Comparison of ENCODE assay signal across 18 mouse cellular contexts in genomic region chr14:98449568-98449967, GRCm38 (mm10).
"Had no signal": no experiment of that assay in that cellular context is flagged by ENCODE, and none has a peak within 500 bp of the region (broad histone marks: within the 10 kb centered on the region; RNA-seq: fewer than 3 reads in every experiment).

No protein-coding gene starts in this region.

- H3K4me1 ChIP-seq: midbrain, embryonic 10.5 days; midbrain, embryonic 12.5 days; neural tube, embryonic 13.5 days; neural tube, embryonic 15.5 days had no signal

- H3K27me3 ChIP-seq: midbrain, embryonic 12.5 days; neural tube, embryonic 13.5 days; neural tube, embryonic 15.5 days had no signal

- H3K4me2 ChIP-seq: lung, embryonic 14.5 days; midbrain, embryonic 12.5 days; neural tube, embryonic 13.5 days; neural tube, embryonic 15.5 days had no signal

- H3K9me3 ChIP-seq: midbrain, embryonic 10.5 days; midbrain, embryonic 12.5 days; neural tube, embryonic 13.5 days; neural tube, embryonic 15.5 days had no signal

- H3K36me3 ChIP-seq: midbrain, embryonic 10.5 days; midbrain, embryonic 12.5 days; neural tube, embryonic 13.5 days; neural tube, embryonic 15.5 days had no signal

- H3K27ac ChIP-seq: midbrain, embryonic 10.5 days; midbrain, embryonic 12.5 days; neural tube, embryonic 13.5 days; neural tube, embryonic 15.5 days had no signal

- ATAC-seq: midbrain, embryonic 16.5 days had no signal

- H3K4me3 ChIP-seq: midbrain, embryonic 10.5 days; midbrain, embryonic 12.5 days; myocyte; neural tube, embryonic 13.5 days; neural tube, embryonic 15.5 days had no signal

- H3K9ac ChIP-seq: lung, embryonic 14.5 days; midbrain, embryonic 12.5 days; neural tube, embryonic 13.5 days; neural tube, embryonic 15.5 days had no signal

- DNase-seq: lung, embryonic 14.5 days; lung, postnatal 10 days; lung, postnatal 4 days; midbrain, embryonic 14.5 days; retina, postnatal 1 day; right cerebral cortex, adult 18-20 months; right cerebral cortex, postnatal 25 days; right cerebral cortex, postnatal 4 days; spleen, adult 18-20 months; thymus, adult 18-20 months; thymus, postnatal 14 days; thymus, postnatal 36 days had no signal
